Mouse (Mus musculus) midbrain, embryonic 16.5 days (tissue): ENCODE results near the gene Fcrl6. TPM values are rescaled to one million over a fixed set of nuclear protein-coding genes. Genes with fewer than 3 reads are reported as not detected.

Experiments used
- ATAC-seq: fragments of 200-750 bp; cut with Nextera tagmentation; 2 replicates; pipeline ENCODE4 v1.8.0; 2017; ENCODE audit warnings: moderate TSS enrichment
- H3K27ac ChIP-seq: fragments of 300-500 bp; sonication (generic); 2 replicates; pipeline ENCODE4 v1.5.1; 2014; ENCODE audit warnings: mild to moderate bottlenecking, low read length, mixed read lengths
- H3K27me3 ChIP-seq: fragments of 300-500 bp; sonication (generic); 2 replicates; pipeline ENCODE4 v1.6.1; 2014; ENCODE audit warnings: low read depth, low read length, mixed read lengths; ENCODE audit not compliant: control insufficient read depth, insufficient read depth
- H3K36me3 ChIP-seq: fragments of 300-500 bp; sonication (generic); 2 replicates; pipeline ENCODE4 v1.6.1; 2014; ENCODE audit warnings: mild to moderate bottlenecking, low read length, moderate library complexity, mixed read lengths; ENCODE audit not compliant: control insufficient read depth, insufficient read depth
- H3K4me1 ChIP-seq: fragments of 300-500 bp; sonication (generic); 2 replicates; pipeline ENCODE4 v1.6.1; 2014; ENCODE audit warnings: mild to moderate bottlenecking, low read length, mixed read lengths; ENCODE audit not compliant: control insufficient read depth, insufficient read depth
- H3K4me2 ChIP-seq: fragments of 300-500 bp; sonication (generic); 2 replicates; pipeline ENCODE4 v1.6.1; 2014; ENCODE audit warnings: mild to moderate bottlenecking, low read length, mixed read lengths
- H3K4me3 ChIP-seq: fragments of 300-500 bp; sonication (generic); 2 replicates; pipeline ENCODE4 v1.5.1; 2014; ENCODE audit warnings: low read depth, mild to moderate bottlenecking, low read length, moderate library complexity, mixed read lengths
- H3K9ac ChIP-seq: fragments of 300-500 bp; sonication (generic); 2 replicates; pipeline ENCODE4 v1.6.1; 2014; ENCODE audit warnings: low read depth, low read length, mixed read lengths
- H3K9me3 ChIP-seq: fragments of 300-500 bp; sonication (generic); replicated peaks from 2 replicates; pipeline ENCODE4 v1.6.1; 2014; ENCODE audit warnings: mild to moderate bottlenecking, low read length, mixed read lengths; ENCODE audit not compliant: control insufficient read depth, poor library complexity, severe bottlenecking
- WGBS: fragments of 180-500 bp; shearing (Covaris S2); extraction: QIAGEN DNeasy Blood & Tissue Kit; methylation state at CpG from one replicate; pipeline ENCODE4 v1.1.7; 2014; 5-methylcytosine and 5-hydroxymethylcytosine counted together
- polyA plus RNA-seq: library from polyadenylated mRNA; unstranded; fragments of >200 nt; fragmentation: Nextera tagmentation; extraction: Ambion mirVana; gene quantifications from 2 replicates; pipeline ENCODE4 v1.2.1, GENCODE M21; 2015

Gene Fcrl6
- polyA plus RNA-seq, 1 experiment from 2014 or later = 0.09 TPM

- Histone ChIP-seq H3K9me3 (no peaks in the 10 kb centered on the region), H3K9ac (no peak overlapping the region), H3K4me3 (no peak overlapping the region), H3K4me2 (no peak overlapping the region), H3K4me1 (peaks cover 4% of the 10 kb centered on the region; the same call in 1 of the 2 replicates), H3K36me3 (no peaks in the 10 kb centered on the region), H3K27ac (no peak overlapping the region), H3K27me3 (no peaks in the 10 kb centered on the region)
- no peak for ATAC-seq
- WGBS = 97% methylated on average over 2 of the region's 2 CpGs
Measured at GRCm38 (mm10) chr1:172634136-172634535, 31.8 kb upstream of the Fcrl6 start.

DNA sequence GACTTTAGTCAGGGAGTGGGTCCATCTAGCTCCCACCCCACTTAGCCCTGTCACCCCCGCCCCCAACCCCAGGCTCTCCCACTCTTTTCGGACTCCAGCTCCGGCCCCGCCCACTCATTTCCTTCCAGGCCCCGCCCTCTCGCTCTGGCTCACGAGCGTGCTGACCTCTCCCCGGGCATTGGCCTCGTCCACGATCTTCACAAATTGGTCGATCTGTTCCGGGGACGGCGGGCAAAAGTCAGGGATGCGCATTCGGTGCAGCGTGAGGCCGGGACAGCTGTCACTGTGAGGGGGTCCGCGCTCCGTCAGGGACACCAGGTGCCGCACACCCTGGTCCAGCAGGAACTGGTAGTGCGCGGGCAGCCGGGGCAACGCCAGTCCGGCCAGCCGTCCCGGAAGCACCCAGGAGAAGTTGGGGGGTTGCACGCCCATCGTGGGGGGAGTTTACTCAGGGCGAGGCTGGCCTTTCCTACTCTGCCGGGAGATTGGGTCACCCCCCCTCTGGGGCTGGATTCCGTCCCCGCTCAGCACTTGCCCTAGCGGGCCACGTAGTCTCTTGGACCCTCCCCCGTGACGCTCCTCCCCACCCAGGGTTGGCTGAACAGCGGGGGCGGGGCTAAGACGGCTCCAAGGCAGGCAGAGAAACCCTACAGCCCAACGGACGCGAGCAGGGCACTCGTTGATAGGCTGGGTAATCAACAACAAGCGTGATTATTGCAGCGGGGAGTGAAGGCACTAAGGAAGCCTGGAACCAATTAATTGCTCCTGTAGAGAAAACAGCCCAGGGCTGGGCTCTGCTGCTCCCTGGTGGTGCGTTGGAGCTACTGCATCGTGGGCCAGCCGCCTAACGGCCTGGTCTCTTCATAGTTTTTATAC, 30.3 kb upstream of the Fcrl6 start, which contains the start of gene Dusp23:
Gene Dusp23 (minus strand): TSS at position 512 of the 876 bp plus-strand sequence.
- peak within 1 kb of the TSS; percentile 72 for H3K4me3 ChIP-seq

GRCm38 (mm10) chr1:172631721-172632120, 29.4 kb upstream of the Fcrl6 start:
- Histone ChIP-seq H3K4me2 (no peak overlapping the region), H3K36me3 (no peaks in the 10 kb centered on the region)

More for the DNA sequence above, 30.3 kb upstream of the Fcrl6 start, which contains the start of gene Dusp23:
- peak within 1 kb of the TSS; percentile 75 for H3K9ac ChIP-seq
- H3K27me3 ChIP-seq = no peaks in the 10 kb centered on the region
- peak; percentile 98 for ATAC-seq
- H3K4me2 ChIP-seq = peak within 1 kb of the TSS; percentile 84
- H3K27ac ChIP-seq = peak within 1 kb of the TSS; percentile 69
- no peaks in the 10 kb centered on the region for H3K9me3 ChIP-seq
- H3K36me3 ChIP-seq = no peaks in the 10 kb centered on the region
- WGBS = under 1% methylated on average over 53 of the region's 53 CpGs
- peaks cover 4% of the 10 kb centered on the region; the same call in 1 of the 2 replicates for H3K4me1 ChIP-seq

DNA sequence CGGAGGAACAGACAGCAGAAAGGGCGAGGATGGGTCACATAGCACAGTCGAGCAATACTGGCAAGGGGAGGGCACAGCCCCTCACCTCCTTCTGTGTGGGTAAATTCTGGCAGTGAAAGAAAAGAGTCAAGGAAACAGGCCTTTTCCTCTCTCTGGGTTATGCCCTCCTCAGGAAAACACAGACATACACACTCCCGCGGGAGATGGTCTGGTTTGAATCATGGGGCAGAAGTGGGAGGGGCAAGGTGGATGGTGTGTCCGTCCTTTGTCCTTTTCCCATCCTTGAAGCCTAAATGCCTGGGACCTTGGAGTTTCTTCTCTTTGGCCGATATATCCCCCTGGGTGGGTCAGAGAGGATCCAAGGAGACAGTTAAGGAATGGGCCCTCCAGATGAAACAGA, 27.5 kb upstream of the Fcrl6 start:
- no peak overlapping the region for H3K27ac ChIP-seq
- no peak for ATAC-seq
- H3K9me3 ChIP-seq = no peaks in the 10 kb centered on the region
- 74% methylated on average over 7 of the region's 7 CpGs for WGBS
- no peak overlapping the region for H3K4me2 ChIP-seq
- no peaks in the 10 kb centered on the region for H3K36me3 ChIP-seq
- no peak overlapping the region for H3K4me3 ChIP-seq
- no peaks in the 10 kb centered on the region for H3K27me3 ChIP-seq
- H3K9ac ChIP-seq = no peak overlapping the region
- peaks cover 4% of the 10 kb centered on the region; the same call in 1 of the 2 replicates for H3K4me1 ChIP-seq

More at GRCm38 (mm10) chr1:172631721-172632120, 29.4 kb upstream of the Fcrl6 start:
- H3K9me3 ChIP-seq = no peaks in the 10 kb centered on the region
- H3K27me3 ChIP-seq = no peaks in the 10 kb centered on the region
- WGBS = 84% methylated on average over 5 of the region's 5 CpGs
- no peak for ATAC-seq
- H3K4me1 ChIP-seq = peaks cover 4% of the 10 kb centered on the region; the same call in 1 of the 2 replicates
- no peak overlapping the region for H3K27ac ChIP-seq
- H3K9ac ChIP-seq = no peak overlapping the region
- H3K4me3 ChIP-seq = no peak overlapping the region

- Histone ChIP-seq H3K9me3 (no peaks in the 10 kb centered on the region), H3K27me3 (no peaks in the 10 kb centered on the region), H3K4me1 (no peaks in the 10 kb centered on the region), H3K4me3 (no peak overlapping the region), H3K9ac (no peak overlapping the region), H3K4me2 (no peak overlapping the region), H3K27ac (no peak overlapping the region), H3K36me3 (no peaks in the 10 kb centered on the region)
- no peak for ATAC-seq
- 93% methylated on average over 3 of the region's 3 CpGs for WGBS
Measured at GRCm38 (mm10) chr1:172626306-172626705, 24.0 kb upstream of the Fcrl6 start.

DNA sequence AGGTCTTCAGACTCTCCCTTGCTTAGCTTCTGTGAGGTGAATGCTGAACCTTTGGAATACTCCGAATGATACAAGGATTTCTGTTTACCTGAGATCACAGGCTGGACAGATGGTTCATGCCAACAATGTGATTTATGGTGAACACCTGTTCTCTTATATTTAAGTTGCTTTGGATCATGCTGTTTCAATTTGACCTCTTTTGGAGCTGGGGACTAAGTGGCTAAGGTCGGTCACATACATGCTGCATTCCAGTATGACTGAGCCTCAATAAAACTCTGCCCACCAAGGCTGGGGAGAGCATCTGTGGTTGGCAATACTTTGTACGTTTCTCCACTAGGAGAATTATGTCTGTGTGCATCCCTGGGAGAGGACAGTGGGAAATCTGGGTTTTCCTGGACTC, 21.7 kb upstream of the Fcrl6 start:
- Histone ChIP-seq H3K9me3 (no peaks in the 10 kb centered on the region), H3K4me2 (no peak overlapping the region), H3K27ac (no peak overlapping the region), H3K4me1 (no peaks in the 10 kb centered on the region), H3K4me3 (no peak overlapping the region), H3K27me3 (no peaks in the 10 kb centered on the region), H3K9ac (no peak overlapping the region), H3K36me3 (no peaks in the 10 kb centered on the region)
- no peak for ATAC-seq
- 82% methylated on average over 3 of the region's 3 CpGs for WGBS

GRCm38 (mm10) chr1:172623599-172623998, 21.2 kb upstream of the Fcrl6 start:
- ATAC-seq = no peak
- no peak overlapping the region for H3K27ac ChIP-seq
- no peaks in the 10 kb centered on the region for H3K27me3 ChIP-seq
- H3K4me3 ChIP-seq = no peak overlapping the region
- no peaks in the 10 kb centered on the region for H3K4me1 ChIP-seq
- no peaks in the 10 kb centered on the region for H3K9me3 ChIP-seq
- no peak overlapping the region for H3K4me2 ChIP-seq
- no peaks in the 10 kb centered on the region for H3K36me3 ChIP-seq
- WGBS = 79% methylated on average over 5 of the region's 5 CpGs
- no peak overlapping the region for H3K9ac ChIP-seq

- Histone ChIP-seq H3K4me2 (no peak overlapping the region), H3K4me1 (peaks cover 13% of the 10 kb centered on the region), H3K27me3 (no peaks in the 10 kb centered on the region), H3K9me3 (no peaks in the 10 kb centered on the region), H3K27ac (no peak overlapping the region), H3K4me3 (no peak overlapping the region), H3K36me3 (no peaks in the 10 kb centered on the region), H3K9ac (no peak overlapping the region)
- WGBS = 19% methylated on average over 7 of the region's 7 CpGs
- no peak for ATAC-seq
Measured at GRCm38 (mm10) chr1:172619235-172619634, 16.9 kb upstream of the Fcrl6 start.

DNA sequence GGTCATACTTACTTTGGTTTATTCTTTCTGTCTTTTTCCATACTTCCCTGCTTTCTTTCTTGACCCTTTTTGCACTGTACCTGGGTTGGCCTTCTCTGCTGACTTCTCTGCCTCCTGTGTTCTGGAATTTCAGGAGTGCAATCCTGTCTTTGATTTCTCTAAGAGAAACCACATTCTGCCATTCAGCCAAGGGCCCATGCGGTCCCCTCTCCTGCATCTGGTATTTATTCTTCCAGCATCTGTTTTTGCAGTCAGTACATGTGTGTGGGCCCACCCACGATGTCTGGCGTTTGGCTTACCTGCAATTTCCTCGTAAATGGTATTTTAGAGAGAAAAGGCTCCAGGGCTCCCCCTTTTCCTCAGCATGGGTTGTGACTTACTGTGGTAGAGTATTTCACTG, 15.8 kb upstream of the Fcrl6 start:
- H3K27me3 ChIP-seq = no peaks in the 10 kb centered on the region
- no peak overlapping the region for H3K27ac ChIP-seq
- peaks cover 13% of the 10 kb centered on the region for H3K4me1 ChIP-seq
- no peaks in the 10 kb centered on the region for H3K36me3 ChIP-seq
- H3K9ac ChIP-seq = no peak overlapping the region
- ATAC-seq = no peak
- no peak overlapping the region for H3K4me3 ChIP-seq
- no peak overlapping the region for H3K4me2 ChIP-seq
- WGBS = 76% methylated on average over 4 of the region's 4 CpGs
- H3K9me3 ChIP-seq = no peaks in the 10 kb centered on the region
